Mouse (Mus musculus): ENCODE results near the gene Mcam.
A peak's percentile ranks its signal among the peaks of the same experiment; 100 is the strongest.

GRCm38 (mm10) chr9:44130034-44130433, 4.2 kb upstream of the Mcam start:
- TF ChIP-seq CTCF (IDR thresholded peaks at IDR 0.05; ENCODE audit: low read depth) (no peak), EP300 (IDR thresholded peaks at IDR 0.05; ENCODE audit: low read depth) (peak; percentile 67)
